Mouse (Mus musculus): ENCODE measurements around the gene Tom1l1. TPM values are rescaled to one million over a fixed set of nuclear protein-coding genes. Genes with fewer than 3 reads are reported as not detected.
A peak's percentile ranks its signal among the peaks of the same experiment; 100 is the strongest.

Tom1l1 gene
- polyA plus RNA-seq, 1 experiment from 2014 or later: 45.5 TPM

DNA sequence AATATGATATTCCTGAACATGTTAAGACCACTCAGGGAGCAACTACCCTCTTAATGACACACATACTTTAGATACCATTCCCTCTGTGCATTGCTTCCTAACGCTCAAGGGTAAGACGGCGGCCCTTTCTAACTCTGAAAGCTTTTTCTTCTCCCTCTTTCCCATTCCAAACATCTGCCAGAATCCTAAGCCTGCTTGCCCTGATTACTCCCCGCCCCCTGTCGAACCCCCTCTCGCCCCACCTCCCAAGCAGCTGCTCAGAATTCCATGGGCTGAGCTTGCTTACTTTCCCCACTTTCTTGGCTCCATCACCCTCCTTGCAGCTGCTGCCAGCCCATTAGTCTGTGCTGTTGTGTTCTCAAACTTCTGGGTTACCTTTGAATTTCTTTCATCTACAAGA is 23.0 kb downstream of the Tom1l1 start:
- Histone ChIP-seq H3K9ac (ENCODE audit: low read depth, low read length) (0 out of 2 replicates have a peak overlapping the region, but pooled peaks have one; percentile 24), H3K27me3 (ENCODE audit: control insufficient read depth, insufficient read depth, low read length) (no peaks in the 10 kb centered on the region), H3K4me3 (ENCODE audit: low read depth, low read length) (no peak overlapping the region), H3K36me3 (ENCODE audit: control insufficient read depth, insufficient read depth, low read length) (peaks cover 10% of the 10 kb centered on the region), H3K4me2 (peak overlapping the region; percentile 17), H3K27ac (ENCODE audit: low read depth, low read length) (peak overlapping the region; percentile 89), H3K4me1 (ENCODE audit: control insufficient read depth, insufficient read depth, low read length) (peaks cover 30% of the 10 kb centered on the region), H3K9me3 (replicated peaks; ENCODE audit: control insufficient read depth, low read length) (no peaks in the 10 kb centered on the region)
- ATAC-seq (replicated peaks; ENCODE audit: insufficient number of reproducible peaks, low FRiP score, low TSS enrichment): no peak
- WGBS (ENCODE audit: insufficient replicate concordance): 10% methylated on average over 6 of the region's 6 CpGs

DNA sequence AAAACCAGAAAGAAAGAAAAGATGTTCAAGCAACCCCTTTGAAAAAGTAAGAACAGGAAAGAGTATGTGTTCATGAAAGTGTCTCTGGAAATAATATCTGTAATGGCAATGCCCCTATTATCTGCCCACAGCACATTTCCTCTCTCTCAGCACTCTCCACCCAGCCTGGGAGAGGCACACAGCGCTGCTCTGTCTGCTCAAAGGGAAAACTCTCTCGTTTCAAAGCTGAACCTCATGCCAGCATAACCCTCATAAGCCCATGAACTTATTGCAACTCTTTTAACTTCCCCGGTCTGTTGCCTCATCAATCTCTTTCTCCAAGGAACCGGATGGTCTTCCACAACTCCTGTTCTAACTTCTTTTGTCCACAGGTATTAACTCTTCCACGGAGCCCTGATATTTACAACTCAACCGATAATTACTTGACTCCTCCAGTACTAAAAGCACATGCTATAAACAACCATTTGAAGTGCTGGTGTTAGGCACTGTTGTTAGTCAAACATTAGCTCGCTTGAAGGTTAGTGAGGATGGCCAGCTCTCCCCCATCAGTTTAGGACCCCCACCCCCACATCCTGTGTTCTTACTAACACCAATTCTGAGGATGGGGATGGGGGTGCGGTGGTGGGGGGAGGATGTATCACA is 23.7 kb downstream of the Tom1l1 start:
- Histone ChIP-seq H3K4me1 (ENCODE audit: control insufficient read depth, insufficient read depth, low read length) (peaks cover 30% of the 10 kb centered on the region), H3K27me3 (ENCODE audit: control insufficient read depth, insufficient read depth, low read length) (no peaks in the 10 kb centered on the region), H3K36me3 (ENCODE audit: control insufficient read depth, insufficient read depth, low read length) (peaks cover 5% of the 10 kb centered on the region; the same call in 1 of the 2 replicates), H3K27ac (ENCODE audit: low read depth, low read length) (peak overlapping the region; percentile 89), H3K9ac (ENCODE audit: low read depth, low read length) (peak overlapping the region; percentile 44; the same call in 1 of the 2 replicates), H3K4me2 (peak overlapping the region; percentile 17), H3K4me3 (ENCODE audit: low read depth, low read length) (no peak overlapping the region), H3K9me3 (replicated peaks; ENCODE audit: control insufficient read depth, low read length) (no peaks in the 10 kb centered on the region)
- WGBS (ENCODE audit: insufficient replicate concordance): 27% methylated on average over 8 of the region's 8 CpGs
- ATAC-seq (replicated peaks; ENCODE audit: insufficient number of reproducible peaks, low FRiP score, low TSS enrichment): peak; percentile 79

DNA sequence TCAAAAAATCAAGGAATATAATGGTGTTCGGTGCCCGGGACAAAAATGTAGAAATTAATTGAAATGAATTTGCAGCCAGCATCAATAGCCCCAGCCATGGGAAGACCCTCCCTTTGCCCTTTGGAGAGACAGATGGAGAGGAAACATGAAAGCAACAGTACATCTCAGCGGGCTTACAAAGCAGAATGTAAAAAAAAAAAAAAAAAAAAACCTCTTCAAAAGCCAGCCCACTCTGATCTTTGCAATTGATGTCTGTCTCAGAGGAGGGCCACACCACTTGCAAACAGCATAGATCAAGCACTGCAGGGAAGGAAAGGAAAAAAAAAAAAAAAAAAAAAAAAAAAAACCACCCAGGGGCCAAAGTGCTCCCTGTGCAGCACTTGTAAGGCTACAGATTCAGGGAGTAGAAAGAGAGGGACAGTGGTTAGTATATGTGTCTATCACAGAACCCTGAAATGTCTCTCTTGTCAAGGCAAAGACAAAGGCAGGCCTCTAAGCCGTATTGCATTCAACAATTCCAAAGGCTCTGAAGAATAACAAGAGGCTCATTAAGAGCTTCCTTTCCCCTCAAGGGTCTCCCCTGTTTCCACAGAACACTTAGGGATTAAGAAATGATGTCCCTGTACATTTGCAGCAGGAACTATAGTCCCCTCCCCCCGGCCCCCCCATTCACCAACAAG is 24.4 kb downstream of the Tom1l1 start:
- Histone ChIP-seq H3K27me3 (ENCODE audit: control insufficient read depth, insufficient read depth, low read length) (no peaks in the 10 kb centered on the region), H3K4me3 (ENCODE audit: low read depth, low read length) (no peak overlapping the region), H3K4me2 (peak overlapping the region; percentile 25; the same call in 1 of the 2 replicates), H3K9me3 (replicated peaks; ENCODE audit: control insufficient read depth, low read length) (no peaks in the 10 kb centered on the region), H3K4me1 (ENCODE audit: control insufficient read depth, insufficient read depth, low read length) (peaks cover 30% of the 10 kb centered on the region), H3K9ac (ENCODE audit: low read depth, low read length) (peak overlapping the region; percentile 44; the same call in 1 of the 2 replicates), H3K27ac (ENCODE audit: low read depth, low read length) (peak overlapping the region; percentile 89), H3K36me3 (ENCODE audit: control insufficient read depth, insufficient read depth, low read length) (peaks cover 5% of the 10 kb centered on the region; the same call in 1 of the 2 replicates)
- WGBS (ENCODE audit: insufficient replicate concordance): 59% methylated on average over 5 of the region's 5 CpGs
- no peak for ATAC-seq (replicated peaks; ENCODE audit: insufficient number of reproducible peaks, low FRiP score, low TSS enrichment)

DNA sequence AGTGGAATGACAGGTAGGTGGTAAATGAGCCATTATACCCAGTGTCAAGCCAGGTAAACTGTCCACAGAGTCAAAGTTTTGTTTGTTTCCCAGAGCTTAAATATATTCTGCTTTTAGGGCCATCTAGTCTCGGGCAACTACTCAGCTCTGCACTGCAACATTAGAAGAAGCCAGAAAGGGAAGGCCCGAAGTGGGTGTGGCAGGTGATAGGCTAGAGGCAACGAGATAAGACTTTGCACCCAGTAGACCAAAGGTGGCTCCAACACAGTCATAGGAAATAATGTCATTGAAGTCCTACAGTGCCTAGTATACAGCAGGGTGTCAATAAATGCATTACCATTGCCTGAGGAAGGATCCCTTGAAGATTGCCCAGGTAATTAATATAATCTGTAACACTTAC is 25.1 kb downstream of the Tom1l1 start:
- H3K4me3 ChIP-seq (ENCODE audit: low read depth, low read length): no peak overlapping the region
- H3K9me3 ChIP-seq (replicated peaks; ENCODE audit: control insufficient read depth, low read length): no peaks in the 10 kb centered on the region
- 47% methylated on average over 3 of the region's 3 CpGs for WGBS (ENCODE audit: insufficient replicate concordance)
- H3K4me1 ChIP-seq (ENCODE audit: control insufficient read depth, insufficient read depth, low read length): peaks cover 30% of the 10 kb centered on the region
- peak overlapping the region; percentile 89; the same call in 1 of the 2 replicates for H3K27ac ChIP-seq (ENCODE audit: low read depth, low read length)
- no peaks in the 10 kb centered on the region for H3K27me3 ChIP-seq (ENCODE audit: control insufficient read depth, insufficient read depth, low read length)
- peaks cover 3% of the 10 kb centered on the region; the same call in 1 of the 2 replicates for H3K36me3 ChIP-seq (ENCODE audit: control insufficient read depth, insufficient read depth, low read length)
- H3K4me2 ChIP-seq: no peak overlapping the region; the same call in 1 of the 2 replicates
- H3K9ac ChIP-seq (ENCODE audit: low read depth, low read length): no peak overlapping the region
- peak; percentile 64 for ATAC-seq (replicated peaks; ENCODE audit: insufficient number of reproducible peaks, low FRiP score, low TSS enrichment)

DNA sequence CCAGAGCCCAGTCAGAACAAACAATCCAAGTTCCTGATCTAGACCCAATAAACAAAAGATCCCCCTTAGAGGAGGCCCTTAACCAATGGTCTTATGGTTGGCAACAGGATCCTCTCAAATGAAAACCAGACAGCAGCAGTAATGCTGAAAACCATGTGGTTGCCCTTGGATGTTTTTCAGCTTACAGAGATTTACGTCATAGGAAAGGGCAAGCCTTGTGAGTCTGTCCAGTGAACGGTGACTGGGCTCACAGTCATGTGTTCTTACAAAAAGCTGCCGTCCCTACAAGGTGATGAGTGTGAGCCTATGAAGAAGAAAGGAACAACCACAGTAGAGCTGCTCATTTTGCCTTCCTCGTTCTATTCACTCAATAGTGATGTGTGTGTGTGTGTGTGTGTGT is 27.5 kb downstream of the Tom1l1 start:
- no peak overlapping the region for H3K4me2 ChIP-seq
- 84% methylated on average over 4 of the region's 4 CpGs for WGBS (ENCODE audit: insufficient replicate concordance)
- peaks cover 17% of the 10 kb centered on the region; the same call in 1 of the 2 replicates for H3K36me3 ChIP-seq (ENCODE audit: control insufficient read depth, insufficient read depth, low read length)

DNA sequence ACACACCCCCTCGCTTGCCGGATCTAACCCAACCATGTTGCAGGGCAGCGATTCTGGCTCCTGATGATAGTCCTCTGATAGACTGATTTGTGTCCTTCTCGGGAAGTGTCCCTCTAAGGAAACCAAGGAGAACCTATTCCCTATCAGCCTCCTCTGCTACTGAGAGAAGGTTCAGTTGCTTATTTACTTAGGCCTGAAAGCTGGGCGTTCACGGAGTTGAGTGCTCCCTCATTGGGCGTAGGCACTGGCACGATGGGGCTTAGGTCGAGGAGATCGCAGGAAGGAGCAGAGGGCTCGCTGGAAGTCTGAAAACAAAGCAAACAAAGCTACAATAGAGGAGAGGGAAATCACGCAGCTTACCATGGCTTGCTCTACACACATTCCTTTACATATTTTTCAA is 30.6 kb downstream of the Tom1l1 start:
- Histone ChIP-seq H3K4me3 (ENCODE audit: low read depth, low read length) (no peak overlapping the region), H3K4me1 (ENCODE audit: control insufficient read depth, insufficient read depth, low read length) (no peaks in the 10 kb centered on the region), H3K27me3 (ENCODE audit: control insufficient read depth, insufficient read depth, low read length) (no peaks in the 10 kb centered on the region), H3K27ac (ENCODE audit: low read depth, low read length) (no peak overlapping the region), H3K9me3 (replicated peaks; ENCODE audit: control insufficient read depth, low read length) (no peaks in the 10 kb centered on the region; the same call in 1 of the 2 replicates), H3K36me3 (ENCODE audit: control insufficient read depth, insufficient read depth, low read length) (peaks cover 20% of the 10 kb centered on the region; the same call in 1 of the 2 replicates), H3K4me2 (no peak overlapping the region), H3K9ac (ENCODE audit: low read depth, low read length) (no peak overlapping the region)
- no peak for ATAC-seq (replicated peaks; ENCODE audit: insufficient number of reproducible peaks, low FRiP score, low TSS enrichment)
- 89% methylated on average over 12 of the region's 12 CpGs for WGBS (ENCODE audit: insufficient replicate concordance)

More for the DNA sequence above, 27.5 kb downstream of the Tom1l1 start:
- no peaks in the 10 kb centered on the region for H3K27me3 ChIP-seq (ENCODE audit: control insufficient read depth, insufficient read depth, low read length)
- H3K9ac ChIP-seq (ENCODE audit: low read depth, low read length): no peak overlapping the region
- H3K4me3 ChIP-seq (ENCODE audit: low read depth, low read length): no peak overlapping the region
- ATAC-seq (replicated peaks; ENCODE audit: insufficient number of reproducible peaks, low FRiP score, low TSS enrichment): no peak
- H3K4me1 ChIP-seq (ENCODE audit: control insufficient read depth, insufficient read depth, low read length): peaks cover 24% of the 10 kb centered on the region
- no peaks in the 10 kb centered on the region; the same call in 1 of the 2 replicates for H3K9me3 ChIP-seq (replicated peaks; ENCODE audit: control insufficient read depth, low read length)
- H3K27ac ChIP-seq (ENCODE audit: low read depth, low read length): no peak overlapping the region

DNA sequence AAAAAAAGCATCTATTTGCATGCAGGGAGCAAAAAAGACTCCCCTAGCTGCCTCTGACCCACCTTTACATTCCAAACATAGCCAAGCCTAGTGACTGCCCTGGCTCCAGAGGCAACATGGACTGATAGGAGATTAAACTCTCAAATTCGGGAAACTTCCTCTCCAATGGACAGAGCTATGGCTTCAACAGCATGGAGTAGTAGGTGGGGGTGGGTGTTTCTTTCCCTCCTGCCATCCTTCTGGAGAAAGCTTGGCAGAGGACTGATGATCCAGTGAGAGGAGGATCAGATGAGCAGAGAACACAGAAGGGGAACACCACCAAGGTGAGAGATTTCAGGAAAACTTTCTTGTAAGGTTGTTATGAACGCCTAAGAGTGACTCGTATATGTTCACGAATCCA is 35.6 kb downstream of the Tom1l1 start:
- Histone ChIP-seq H3K27me3 (ENCODE audit: control insufficient read depth, insufficient read depth, low read length) (no peaks in the 10 kb centered on the region), H3K36me3 (ENCODE audit: control insufficient read depth, insufficient read depth, low read length) (peaks cover 25% of the 10 kb centered on the region)
- WGBS (ENCODE audit: insufficient replicate concordance): 83% methylated on average over 4 of the region's 4 CpGs

DNA sequence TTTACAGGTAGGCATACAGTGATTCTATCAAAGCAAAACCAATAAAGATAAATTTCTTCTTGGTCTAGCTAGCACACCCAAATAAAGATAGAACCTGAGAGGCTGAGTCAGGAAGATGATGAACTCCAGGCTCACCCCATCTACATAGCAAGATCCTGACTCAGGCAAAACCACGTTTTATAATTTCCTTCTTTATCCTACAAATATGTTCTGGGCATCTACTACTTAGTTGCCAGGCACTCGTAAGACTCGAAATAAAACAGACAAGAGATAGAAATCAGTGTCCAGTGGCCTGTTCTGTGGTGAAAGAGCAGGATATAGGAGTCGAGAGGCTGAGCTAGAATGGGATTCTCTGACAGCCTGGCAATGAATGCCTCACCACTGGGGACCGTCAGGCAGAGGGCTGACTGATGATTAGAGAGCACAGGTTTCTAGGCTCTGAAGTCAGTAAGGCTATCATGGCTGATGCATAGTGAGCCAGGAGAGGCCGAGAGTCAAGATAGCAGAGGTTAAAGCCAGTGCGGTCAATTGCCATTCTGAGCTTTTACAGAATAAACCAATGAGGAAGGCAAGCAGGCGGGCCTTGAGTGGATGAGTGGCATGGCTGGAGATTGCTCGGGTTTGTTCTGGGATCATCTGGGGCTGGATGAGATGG is 37.8 kb downstream of the Tom1l1 start:
- Histone ChIP-seq H3K9ac (ENCODE audit: low read depth, low read length) (no peak overlapping the region), H3K4me1 (ENCODE audit: control insufficient read depth, insufficient read depth, low read length) (no peaks in the 10 kb centered on the region), H3K27me3 (ENCODE audit: control insufficient read depth, insufficient read depth, low read length) (no peaks in the 10 kb centered on the region), H3K4me2 (no peak overlapping the region), H3K4me3 (ENCODE audit: low read depth, low read length) (no peak overlapping the region), H3K9me3 (replicated peaks; ENCODE audit: control insufficient read depth, low read length) (no peaks in the 10 kb centered on the region), H3K36me3 (ENCODE audit: control insufficient read depth, insufficient read depth, low read length) (peaks cover 16% of the 10 kb centered on the region), H3K27ac (ENCODE audit: low read depth, low read length) (no peak overlapping the region; the same call in 1 of the 2 replicates)
- WGBS (ENCODE audit: insufficient replicate concordance): 60% methylated on average over 9 of the region's 9 CpGs
- no peak for ATAC-seq (replicated peaks; ENCODE audit: insufficient number of reproducible peaks, low FRiP score, low TSS enrichment)

More for the DNA sequence above, 35.6 kb downstream of the Tom1l1 start:
- Histone ChIP-seq H3K4me3 (ENCODE audit: low read depth, low read length) (no peak overlapping the region), H3K9ac (ENCODE audit: low read depth, low read length) (no peak overlapping the region), H3K9me3 (replicated peaks; ENCODE audit: control insufficient read depth, low read length) (no peaks in the 10 kb centered on the region; the same call in 1 of the 2 replicates), H3K27ac (ENCODE audit: low read depth, low read length) (no peak overlapping the region), H3K4me2 (no peak overlapping the region), H3K4me1 (ENCODE audit: control insufficient read depth, insufficient read depth, low read length) (no peaks in the 10 kb centered on the region)
- no peak for ATAC-seq (replicated peaks; ENCODE audit: insufficient number of reproducible peaks, low FRiP score, low TSS enrichment)
